Mouse (Mus musculus) urinary bladder, postnatal 25 days (tissue): ENCODE measurements at regions not wholly inside any gene's neighbourhood (a gene's known extent, or its start where the extent isn't known, plus 50 kb on each side); places are given as distances from the start of the nearest gene placed in this dataset.

ENCODE experiments used
- DNase-seq: peaks from one replicate; pipeline ENCODE4 v3.0.0; 2022; ENCODE audit warnings: low spot score

GRCm38 (mm10) chr19:14664682-14665417 is 67.0 kb upstream of the Tle4 start:
- no peak for DNase-seq

GRCm38 (mm10) chr19:14664096-14664586 is 66.3 kb upstream of the Tle4 start:
- DNase-seq, result no peak

DNA sequence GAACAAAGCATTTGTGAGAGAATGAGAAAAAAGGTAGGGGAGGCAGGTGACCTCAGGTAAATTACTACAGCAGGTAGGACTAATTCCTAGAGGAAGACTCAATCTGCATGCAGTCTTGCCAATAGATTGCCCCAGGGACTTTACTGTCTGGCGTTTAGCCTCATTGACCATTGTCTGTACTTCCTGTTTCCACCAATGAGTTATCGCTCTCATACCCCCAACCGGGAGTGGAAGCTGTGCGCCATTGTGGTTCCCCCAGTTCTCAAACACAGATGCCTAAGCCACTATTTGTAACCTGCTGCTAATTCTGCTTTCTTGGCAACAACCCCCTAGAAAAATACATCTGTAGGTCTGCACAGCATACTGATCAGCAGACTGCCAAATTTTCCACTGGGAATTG is 65.5 kb upstream of the Tle4 start:
- DNase-seq, result no peak

- no peak for DNase-seq
These were observed 61.9 kb upstream of the Tle4 start for GRCm38 (mm10) chr19:14659725-14660124.

GRCm38 (mm10) chr19:14658479-14658878 is 60.6 kb upstream of the Tle4 start:
- DNase-seq, result no peak

DNA sequence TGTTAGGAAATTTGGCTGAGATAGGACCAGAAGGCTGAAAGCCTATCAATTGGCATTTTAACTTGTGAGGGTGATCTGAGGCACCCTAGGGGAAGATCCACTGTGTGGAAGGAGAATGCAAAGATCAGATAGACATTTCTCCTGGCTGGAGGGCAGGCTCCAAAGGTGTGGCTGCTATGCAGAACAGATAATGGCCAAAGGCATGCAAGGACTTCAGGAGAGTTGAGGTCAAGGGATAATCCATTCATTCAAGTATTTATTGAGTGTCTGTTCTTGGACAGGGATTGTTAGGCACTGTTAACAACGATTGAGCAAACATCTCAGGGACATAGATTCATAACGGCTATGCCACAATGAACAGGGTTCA is 58.2 kb upstream of the Tle4 start:
- DNase-seq, result no peak

DNA sequence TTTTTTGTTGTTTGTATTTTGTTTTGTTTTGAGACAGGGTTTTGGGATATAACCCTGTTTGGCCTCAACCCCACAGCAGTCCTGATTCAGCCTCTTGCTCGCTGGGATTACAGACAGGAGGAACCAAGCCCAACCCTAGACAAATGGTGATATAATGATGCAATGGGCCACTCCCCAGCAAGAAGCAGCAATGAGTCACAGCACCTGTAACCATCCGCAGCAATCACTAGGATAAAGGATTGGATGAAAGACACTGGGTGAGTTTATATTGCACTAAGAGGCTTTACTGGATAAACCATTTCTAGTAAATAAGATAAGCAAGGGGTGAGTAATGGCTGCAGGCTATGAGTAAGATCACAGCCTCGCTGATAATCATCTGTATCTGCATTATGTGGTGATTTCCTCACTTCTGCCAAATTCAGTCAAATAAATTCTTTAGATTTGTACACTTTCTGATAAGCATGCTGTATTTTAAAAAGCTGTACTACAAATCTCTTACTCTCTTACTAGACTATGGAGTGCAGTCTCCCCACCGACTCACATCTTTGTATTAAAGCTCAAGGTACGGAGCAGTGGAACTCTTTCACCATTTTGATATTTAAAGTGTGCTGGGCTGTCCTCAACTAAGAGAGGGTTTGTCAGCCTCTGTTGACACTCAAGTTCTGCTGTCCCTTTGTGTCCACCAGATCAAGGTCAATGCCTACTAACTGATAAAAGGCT is 57.6 kb upstream of the Tle4 start:
- no peak for DNase-seq
